Mouse (Mus musculus): ENCODE data around the gene Hcn4. TPM values are rescaled to one million over a fixed set of nuclear protein-coding genes. Genes with fewer than 3 reads are reported as not detected.

Gene Hcn4
- polyA plus RNA-seq, 1 experiment from 2014 or later: 0.33 TPM

DNA sequence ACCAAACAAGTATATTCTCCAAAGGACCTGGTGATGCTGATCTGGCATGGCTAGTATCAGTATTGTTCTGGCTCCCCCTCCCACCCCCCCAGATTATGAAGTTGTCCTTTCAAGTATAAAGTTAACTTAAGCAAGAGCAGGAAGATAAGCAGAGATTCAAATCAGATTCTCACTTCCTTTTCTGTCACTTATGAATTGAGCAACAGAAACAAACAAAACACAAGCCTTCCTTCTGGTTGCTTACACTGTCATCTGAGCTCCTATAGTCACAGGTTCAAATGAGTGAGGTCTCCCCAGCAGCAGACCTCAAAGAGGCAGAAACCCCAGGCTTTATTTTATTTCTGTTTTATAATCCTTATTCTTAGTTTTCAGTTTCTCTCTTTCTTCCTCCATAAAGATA lies 76.4 kb downstream of the Hcn4 start:
- peaks cover 47% of the 10 kb centered on the region for H3K36me3 ChIP-seq

DNA sequence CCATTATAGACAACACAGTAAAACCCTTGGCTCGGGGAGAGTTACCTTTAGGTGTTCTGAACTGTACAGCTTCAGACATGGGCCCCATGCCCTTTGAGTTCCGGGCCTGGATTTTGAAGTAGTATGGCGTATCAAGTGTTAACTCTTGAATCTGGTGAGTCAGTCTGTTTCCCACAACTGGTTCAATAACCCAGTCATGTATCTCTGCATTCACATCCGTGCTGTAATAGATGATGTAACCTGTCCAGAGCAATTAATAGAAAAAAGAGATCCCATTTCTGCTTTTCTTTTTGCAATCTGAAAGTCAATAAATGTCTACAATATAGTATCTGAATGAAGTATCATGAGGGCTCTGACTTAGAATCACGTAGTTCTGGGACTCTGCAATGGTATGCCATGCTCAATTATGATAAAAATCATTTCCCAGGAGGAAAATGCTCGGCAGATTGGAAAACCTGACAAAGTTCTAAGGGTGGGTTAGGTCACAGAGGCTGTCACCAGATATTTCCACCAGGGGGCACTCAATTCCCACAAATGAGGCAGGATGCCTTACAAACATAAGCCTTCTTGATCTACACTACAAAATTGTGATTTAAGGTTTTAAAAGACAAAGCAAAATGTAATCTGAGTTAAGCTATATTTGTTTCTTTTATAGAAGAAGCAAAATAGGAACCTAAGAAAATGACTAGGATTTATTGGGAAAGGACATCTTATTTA lies 79.8 kb downstream of the Hcn4 start:
- WGBS: 71% methylated on average over 6 of the region's 6 CpGs
- peaks cover 60% of the 10 kb centered on the region for H3K36me3 ChIP-seq

More for the DNA sequence above, 76.4 kb downstream of the Hcn4 start:
- no peaks in the 10 kb centered on the region for H3K9me3 ChIP-seq (replicated peaks)
- no peak overlapping the region for H3K4me3 ChIP-seq
- no peaks in the 10 kb centered on the region for H3K27me3 ChIP-seq (ENCODE audit: low read depth, poor library complexity, severe bottlenecking)
- no peaks in the 10 kb centered on the region for H3K4me1 ChIP-seq
- no peak overlapping the region for H3K27ac ChIP-seq
- no peak for DNase-seq (ENCODE audit: low spot score)

More for the DNA sequence above, 79.8 kb downstream of the Hcn4 start:
- H3K4me1 ChIP-seq: no peaks in the 10 kb centered on the region
- no peak overlapping the region for H3K4me3 ChIP-seq
- H3K27me3 ChIP-seq (ENCODE audit: low read depth, poor library complexity, severe bottlenecking): no peaks in the 10 kb centered on the region
- DNase-seq (ENCODE audit: low spot score): peak; percentile 62
- no peak overlapping the region for H3K27ac ChIP-seq
- no peaks in the 10 kb centered on the region for H3K9me3 ChIP-seq (replicated peaks)

Other genes starting within 250 kb of the Hcn4 start
- 50.4 and 50.5 TPM in 2 replicates for gene Nptn, start 241.2 kb upstream of the Hcn4 start, polyA plus RNA-seq (2016; fragmentation: Nextera tagmentation; extraction: Ambion mirVana)
- 1.4 and 1.7 TPM in 2 replicates for gene Rec114, start 79.4 kb upstream of the Hcn4 start, polyA plus RNA-seq (2016; fragmentation: Nextera tagmentation; extraction: Ambion mirVana)
- 27.3 and 37.2 TPM in 2 replicates for gene Neo1, start 213.0 kb downstream of the Hcn4 start, polyA plus RNA-seq (2016; fragmentation: Nextera tagmentation; extraction: Ambion mirVana)

Data from limb, embryonic 10.5 days (tissue).